Mouse (Mus musculus): ENCODE measurements around the gene Junb.

GRCm38 (mm10) chr8:85007686-85008085 lies 29.2 kb upstream of the Junb start:
- peak; percentile 22; the same call in 1 of the 2 replicates for TF ChIP-seq CTCF (IDR thresholded peaks at IDR 0.05; ENCODE audit: low read depth)
- TF ChIP-seq EP300 (IDR thresholded peaks at IDR 0.05; ENCODE audit: low read depth): no peak
